Mouse (Mus musculus) granulocyte monocyte progenitor cell, adult 5-6 weeks (primary cell): ENCODE measurements around the gene Armh1. TPM values are rescaled to one million over a fixed set of nuclear protein-coding genes. Genes with fewer than 3 reads are reported as not detected.
"Not testable (repeated sequence)": the region's sequence is repeated elsewhere in the genome, so short reads cannot be mapped to it uniquely, and the experiment has no call there.

Experiments
- ATAC-seq: replicated peaks from 2 replicates; pipeline ENCODE4 v1.8.0; 2016; ENCODE audit warnings: mild to moderate bottlenecking, moderate TSS enrichment, inconsistent platforms; ENCODE audit not compliant: poor library complexity, severe bottlenecking
- total RNA-seq, 2 experiments: library from RNA; stranded (forward) in 1 of 2; stranded (reverse) in 1 of 2; fragments of 200-712, 200-1000 nt in 1 of 2; fragments of >200 nt in 1 of 2; fragmentation: Nextera tagmentation in 1 of 2; gene quantifications; 2 replicates each; pipeline ENCODE4 v1.2.3; 2014 to 2017

Gene Armh1
- total RNA-seq, 2 experiments from 2014 or later, result not detected

GRCm38 (mm10) chr4:117270278-117270677 is 18.4 kb upstream of the Armh1 start:
- peak; percentile 57 for ATAC-seq

- peak; percentile 67 for ATAC-seq
These were observed 16.0 kb upstream of the Armh1 start for GRCm38 (mm10) chr4:117267831-117268437.

DNA sequence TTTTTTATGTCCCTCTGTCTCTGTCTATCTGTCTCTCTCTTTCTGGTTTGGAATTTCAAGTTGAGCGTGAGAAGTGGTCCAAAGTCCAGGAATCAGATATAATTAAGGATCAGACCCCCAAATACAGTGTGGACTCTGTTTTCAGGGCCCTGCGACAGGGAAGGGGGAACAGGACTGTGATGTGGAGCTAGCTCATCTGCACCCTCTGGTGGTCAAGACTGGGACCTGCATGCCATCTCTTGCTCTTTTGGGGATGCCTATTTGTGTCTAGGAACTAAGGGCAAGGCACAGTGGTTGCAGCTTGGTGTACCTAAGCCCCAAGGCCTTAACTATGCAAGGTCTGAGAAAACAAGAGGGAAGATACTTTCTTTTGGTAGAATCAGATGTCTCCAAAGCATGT is 15.4 kb upstream of the Armh1 start:
- ATAC-seq, result peak; percentile 76

- ATAC-seq, result no peak
These were observed 11.1 kb upstream of the Armh1 start for GRCm38 (mm10) chr4:117262987-117263386.

DNA sequence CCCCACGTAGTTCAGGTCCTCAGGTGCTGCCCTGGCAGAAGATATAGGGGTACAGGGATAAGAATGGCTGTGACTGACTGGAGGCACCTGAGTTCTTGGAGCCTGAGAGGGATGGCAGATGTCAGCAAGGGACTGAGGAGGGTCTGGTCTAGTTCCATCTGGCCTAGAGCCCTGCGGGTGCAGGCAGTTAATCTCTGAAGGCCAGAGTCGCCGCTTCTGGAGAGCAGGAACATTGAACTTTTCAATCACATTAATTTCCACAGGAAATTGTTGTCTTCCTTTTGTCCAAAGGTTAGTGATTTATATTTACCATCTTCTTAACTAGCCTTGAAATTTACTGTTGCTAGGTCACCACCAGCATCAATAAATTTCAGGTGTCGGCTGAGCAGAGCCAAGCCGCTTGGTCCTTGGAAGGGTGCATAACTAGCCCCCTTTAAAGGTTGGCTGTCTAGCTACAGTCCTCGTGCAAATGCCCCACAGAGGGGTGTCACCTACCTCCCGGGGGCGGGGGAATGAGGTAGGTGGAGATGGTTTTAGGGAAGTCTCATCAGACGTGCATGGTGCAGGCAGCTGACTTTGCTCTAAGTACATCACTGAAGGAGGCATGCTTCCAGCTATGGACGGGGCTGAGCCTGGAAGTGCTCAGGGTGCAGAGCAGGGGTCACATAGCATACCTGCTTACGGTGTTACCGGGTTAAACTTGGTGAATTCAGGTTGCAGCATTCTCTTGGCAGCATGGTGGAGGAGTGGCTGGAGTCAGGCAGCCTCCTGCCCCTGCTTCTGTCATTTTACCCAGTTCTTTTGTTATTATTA is 10.4 kb upstream of the Armh1 start:
- ATAC-seq, result no peak

GRCm38 (mm10) chr4:117261222-117261621 is 9.3 kb upstream of the Armh1 start:
- ATAC-seq, result no peak

- not testable (repeated sequence) for ATAC-seq
These were observed 8.0 kb upstream of the Armh1 start for GRCm38 (mm10) chr4:117259909-117260308.

- ATAC-seq, result no peak
These were observed 2.7 kb upstream of the Armh1 start for GRCm38 (mm10) chr4:117254672-117255071.

- peak; percentile 73 for ATAC-seq
These were observed 2.2 kb upstream of the Armh1 start for GRCm38 (mm10) chr4:117254017-117254627.

- ATAC-seq, result 0 out of 2 replicates have a peak, but pooled peaks have one; percentile 5
These were observed 1.5 kb upstream of the Armh1 start for GRCm38 (mm10) chr4:117253218-117254016.

DNA sequence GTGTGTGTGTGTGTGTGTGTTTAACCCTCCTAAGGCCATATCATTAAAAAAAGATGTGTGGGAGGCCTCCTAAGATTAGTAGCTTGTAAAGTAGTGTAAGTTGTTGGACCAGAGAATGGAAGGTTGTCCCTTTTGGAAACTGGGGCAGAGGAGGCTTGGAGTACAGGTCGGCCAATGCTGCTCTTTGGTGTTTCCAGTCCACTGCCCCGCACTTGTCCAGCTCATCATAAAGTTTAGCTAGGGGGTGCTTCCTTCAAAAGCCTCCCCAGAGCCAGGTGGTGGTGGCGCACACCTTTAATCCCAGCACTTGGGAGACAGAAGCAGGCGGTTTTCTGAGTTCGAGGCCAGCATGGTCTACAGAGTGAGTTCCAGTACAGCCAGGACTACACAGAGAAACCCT is 830 bp upstream of the Armh1 start:
- ATAC-seq, result no peak

GRCm38 (mm10) chr4:117252351-117252750 is 426 bp upstream of the Armh1 start:
- ATAC-seq, result no peak

- no peak for ATAC-seq
These were observed 943 bp downstream of the Armh1 start for GRCm38 (mm10) chr4:117250982-117251381.

GRCm38 (mm10) chr4:117240867-117241266 is 11.1 kb downstream of the Armh1 start:
- ATAC-seq, result no peak

DNA sequence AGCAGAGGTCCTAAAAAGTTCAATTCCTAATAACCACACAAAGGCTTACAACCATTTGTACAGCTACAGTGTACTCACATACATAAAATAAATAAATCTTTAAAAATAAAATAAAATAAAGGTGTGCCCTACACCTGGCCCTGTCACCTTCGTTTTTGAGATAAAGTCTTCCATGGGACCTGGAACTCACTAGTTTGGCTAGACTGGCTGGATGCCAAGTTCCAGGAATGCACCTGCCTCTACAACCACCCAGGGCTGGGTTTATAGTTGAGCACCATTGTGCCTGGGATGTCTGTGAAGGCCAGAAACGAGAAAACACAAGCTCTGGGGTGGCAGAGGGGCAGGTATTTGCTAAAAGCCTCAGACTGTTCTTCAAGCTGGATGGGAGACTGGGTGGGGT is 12.8 kb downstream of the Armh1 start:
- no peak for ATAC-seq

DNA sequence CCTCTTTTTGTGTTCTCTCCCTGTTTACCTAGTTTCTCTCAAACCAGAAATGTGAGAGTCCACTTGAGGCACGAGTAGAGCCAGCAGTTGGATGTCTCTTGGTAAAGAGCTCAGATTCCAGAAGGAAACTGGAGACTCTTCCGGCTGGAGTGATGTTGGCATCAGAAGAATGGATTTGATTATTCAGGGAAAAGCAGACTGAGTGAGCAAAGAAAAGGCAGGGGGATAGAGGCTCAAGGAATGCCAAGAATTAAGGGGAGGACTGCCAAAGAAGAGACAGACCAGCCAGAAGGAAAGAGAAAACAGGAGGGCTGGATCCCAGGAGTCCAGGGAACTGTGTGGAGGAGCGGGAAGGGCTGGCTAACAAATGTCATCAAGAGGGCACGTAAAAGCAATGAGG is 16.1 kb downstream of the Armh1 start:
- no peak for ATAC-seq

DNA sequence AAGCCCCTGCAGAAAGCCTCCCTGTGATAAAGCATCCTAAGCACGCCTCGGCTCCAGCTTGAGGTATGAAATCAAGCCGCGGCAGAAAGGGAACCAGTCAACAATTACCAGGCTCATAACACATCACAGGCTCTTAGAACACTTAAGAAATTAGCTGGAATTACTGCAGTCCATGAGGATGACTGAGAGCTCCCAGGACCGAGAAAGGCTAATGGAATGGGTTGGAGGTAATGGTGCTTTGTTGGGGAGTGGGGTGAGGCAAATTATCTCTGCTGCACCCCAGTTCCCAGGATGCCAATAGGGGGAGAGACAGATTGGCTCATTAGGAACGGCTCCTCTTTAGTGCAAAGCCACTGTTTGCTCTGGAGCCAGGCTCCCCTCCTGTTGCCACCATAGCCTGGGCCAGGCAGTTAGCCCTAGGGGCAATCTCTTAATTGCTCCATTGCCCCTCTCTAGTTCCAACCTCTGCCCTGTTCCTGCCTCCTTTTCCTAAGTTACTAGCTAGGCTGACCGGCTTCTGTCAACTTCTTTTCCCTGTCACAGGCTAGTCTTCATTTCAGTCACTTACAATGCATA is 17.7 kb downstream of the Armh1 start:
- ATAC-seq, result no peak

DNA sequence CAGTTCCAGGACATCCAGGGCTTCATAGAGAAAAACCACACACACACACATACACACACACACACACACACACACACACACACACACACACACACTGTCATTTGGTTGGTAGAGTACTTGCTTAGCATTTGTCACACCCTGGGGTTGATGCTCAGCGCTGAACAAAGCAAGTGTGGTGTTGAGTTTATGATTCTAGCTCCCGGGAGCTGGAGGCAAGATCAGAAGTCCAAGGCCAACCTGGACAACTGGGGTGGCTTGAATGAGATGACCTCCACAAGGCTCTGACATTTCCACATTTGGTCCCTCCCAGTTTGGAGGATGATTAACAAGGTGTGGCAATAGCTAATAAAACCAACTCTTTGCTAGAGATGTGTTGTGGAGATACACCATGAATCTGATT is 20.7 kb downstream of the Armh1 start:
- no peak for ATAC-seq

GRCm38 (mm10) chr4:117230331-117230730 is 21.6 kb downstream of the Armh1 start:
- peak; percentile 55 for ATAC-seq

- no peak for ATAC-seq
These were observed 22.3 kb downstream of the Armh1 start for GRCm38 (mm10) chr4:117229590-117229989.
